Mouse (Mus musculus) urinary bladder, postnatal 10 days (tissue): ENCODE measurements around the gene Acss2.
A peak's percentile ranks its signal among the peaks of the same experiment; 100 is the strongest.
"Not testable (repeated sequence)": the region's sequence is repeated elsewhere in the genome, so short reads cannot be mapped to it uniquely, and the experiment has no call there.

Experiments used
- DNase-seq: peaks from one replicate; pipeline ENCODE4 v3.0.0; 2022; ENCODE audit warnings: low spot score

Acss2 gene

DNA sequence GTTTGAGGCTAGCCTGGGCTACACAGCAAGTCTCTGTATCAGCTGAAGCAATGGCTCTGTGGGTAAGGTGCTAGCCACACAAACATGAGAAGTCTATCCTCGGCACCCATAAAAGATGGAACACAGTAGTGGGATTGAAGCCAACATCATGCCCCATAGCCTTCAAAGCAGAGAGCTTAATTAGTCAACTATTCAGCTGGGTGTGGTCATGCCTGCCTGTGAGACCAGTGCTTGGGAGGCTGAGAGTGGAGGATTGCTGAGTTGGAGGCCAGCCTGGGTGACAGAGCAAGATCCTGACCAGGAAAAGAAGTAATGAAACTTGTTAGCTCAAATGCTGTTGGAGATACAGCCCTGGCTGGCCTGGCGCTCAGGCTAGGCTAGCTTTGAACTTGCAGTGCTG is 73.1 kb downstream of the Acss2 start:
- DNase-seq, result no peak

- DNase-seq, result no peak
Observed at GRCm38 (mm10) chr2:155591676-155592075, 73.9 kb downstream of the Acss2 start.

GRCm38 (mm10) chr2:155592137-155592853 is 74.5 kb downstream of the Acss2 start, which contains the start of gene Gss:
Gss (minus strand) TSS chr2:155592810.
- DNase-seq, result peak; percentile 99

DNA sequence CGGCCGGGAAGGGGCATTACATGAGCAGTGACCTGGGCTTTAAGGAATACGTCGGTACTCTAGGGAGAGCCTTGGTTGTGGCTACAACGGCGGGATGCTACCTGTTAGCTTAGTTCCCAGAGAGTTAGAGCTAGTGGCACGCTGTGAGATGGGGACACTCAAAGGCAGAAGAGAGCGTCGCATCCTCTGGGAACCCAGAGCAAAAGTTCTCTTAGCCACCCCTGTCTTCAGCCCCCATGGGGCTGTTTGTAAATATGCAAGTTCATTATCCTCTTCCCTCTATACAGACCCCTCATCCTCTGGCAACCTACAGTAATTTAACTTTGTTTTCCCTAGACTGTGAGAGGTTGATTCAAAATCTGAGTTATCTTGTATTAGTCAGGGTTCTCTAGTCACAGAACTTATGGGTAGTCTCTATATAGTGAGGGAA is 75.1 kb downstream of the Acss2 start:
- no peak for DNase-seq

DNA sequence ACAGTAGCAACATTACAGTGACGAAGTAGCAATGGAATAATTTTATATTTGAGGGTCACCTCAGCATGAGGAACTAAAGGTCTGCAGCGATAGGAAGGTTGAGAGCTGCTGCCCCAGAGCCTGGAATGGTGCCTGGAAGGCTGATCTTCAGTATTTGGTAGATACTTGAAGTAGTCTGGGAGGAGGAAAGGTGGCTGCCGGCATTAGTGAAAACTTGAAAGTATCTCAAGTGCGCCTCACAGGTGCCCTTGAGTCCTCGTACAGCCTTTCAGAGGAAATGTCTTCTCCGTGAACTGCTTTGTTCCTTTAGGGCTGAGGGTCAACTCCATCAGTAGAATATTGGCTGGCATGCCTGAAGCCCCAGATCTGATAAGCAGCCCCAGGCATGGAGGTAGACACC is 77.8 kb downstream of the Acss2 start:
- DNase-seq, result no peak

GRCm38 (mm10) chr2:155603707-155604106 is 86.0 kb downstream of the Acss2 start:
- no peak for DNase-seq

DNA sequence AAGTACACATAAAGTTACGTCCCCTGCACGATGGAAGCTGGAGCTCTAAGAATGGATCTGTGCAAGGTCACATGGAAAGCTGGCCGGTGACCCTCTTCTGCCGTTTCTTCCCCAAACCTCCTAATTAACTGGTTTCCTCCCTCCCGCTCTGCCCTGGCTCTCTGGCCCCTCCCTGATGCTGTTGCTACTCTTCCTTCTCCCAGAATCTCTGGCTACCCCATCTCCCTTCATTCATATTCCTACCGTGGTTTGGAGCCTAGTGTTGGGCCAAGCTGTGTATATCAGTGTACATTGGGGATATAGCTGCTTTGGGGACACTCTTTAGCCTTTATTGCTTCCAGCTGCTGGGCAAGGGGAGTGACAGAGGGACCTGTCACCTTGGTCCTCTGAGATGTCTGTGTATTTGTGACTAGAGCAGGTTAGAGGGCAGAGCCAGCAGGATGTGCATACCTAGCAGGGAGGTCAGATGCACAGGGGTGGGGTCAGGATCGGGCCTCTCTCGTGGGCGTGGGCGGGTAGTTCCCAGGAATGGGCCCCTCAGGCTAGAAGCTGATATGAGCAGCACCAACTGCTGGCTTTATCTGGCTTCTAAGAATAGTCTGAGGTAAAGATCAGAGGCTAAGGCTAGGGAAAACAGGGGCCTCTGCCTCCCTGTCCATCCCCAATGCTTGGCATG is 87.0 kb downstream of the Acss2 start:
- no peak for DNase-seq

- not testable (repeated sequence) for DNase-seq
Observed at GRCm38 (mm10) chr2:155605236-155605589, 87.5 kb downstream of the Acss2 start.

DNA sequence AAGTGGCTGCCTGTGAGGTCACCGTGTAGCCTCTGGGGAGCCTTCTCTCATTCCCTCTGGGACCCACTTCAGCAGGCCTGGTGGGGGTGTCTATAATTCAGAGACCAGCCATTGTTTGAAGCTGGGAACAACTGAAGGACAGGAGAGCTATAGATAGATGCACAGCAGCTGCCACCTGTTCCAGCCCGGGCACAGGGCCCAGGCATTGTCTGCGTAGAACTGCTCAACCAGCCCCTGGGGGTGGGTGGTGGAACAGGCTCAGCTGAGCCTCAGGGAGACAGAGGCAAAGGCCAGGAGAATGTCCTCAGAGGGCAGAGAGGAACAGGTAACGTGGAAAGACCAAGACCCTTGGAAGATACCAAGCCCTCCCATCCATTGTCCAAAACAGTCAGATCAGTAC is 88.6 kb downstream of the Acss2 start:
- DNase-seq, result no peak

DNA sequence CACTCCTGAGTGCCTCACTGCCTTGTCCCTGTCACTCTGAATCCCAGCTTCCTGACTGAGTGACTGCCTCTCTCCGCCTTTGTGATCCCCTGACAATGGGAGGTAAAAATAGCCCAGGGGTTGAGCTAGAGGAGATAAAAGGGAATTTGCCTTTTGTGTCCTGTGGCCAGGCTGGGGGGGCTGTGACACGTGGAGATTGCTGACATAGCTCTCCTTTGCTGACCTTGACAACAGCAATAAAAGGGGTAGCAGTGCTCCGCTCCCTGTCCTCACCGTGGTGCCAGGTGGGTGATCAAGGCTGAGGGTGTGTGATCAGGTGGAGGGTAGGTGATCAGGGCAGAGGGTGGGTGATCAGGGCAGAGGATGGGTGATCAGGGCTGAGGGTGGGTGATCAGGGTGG is 93.2 kb downstream of the Acss2 start, which contains the start of gene Myh7b:
TSS of gene Myh7b (plus strand) at position 235 of the 400 bp plus-strand sequence.
- no peak for DNase-seq

- no peak for DNase-seq
Observed at GRCm38 (mm10) chr2:155611834-155612550, 94.2 kb downstream of the Acss2 start.

- DNase-seq, result no peak
Observed at GRCm38 (mm10) chr2:155613326-155613755, 95.6 kb downstream of the Acss2 start.

- no peak for DNase-seq
Observed at GRCm38 (mm10) chr2:155613953-155614352, 96.2 kb downstream of the Acss2 start.

GRCm38 (mm10) chr2:155616971-155617370 is 99.2 kb downstream of the Acss2 start:
- no peak for DNase-seq

DNA sequence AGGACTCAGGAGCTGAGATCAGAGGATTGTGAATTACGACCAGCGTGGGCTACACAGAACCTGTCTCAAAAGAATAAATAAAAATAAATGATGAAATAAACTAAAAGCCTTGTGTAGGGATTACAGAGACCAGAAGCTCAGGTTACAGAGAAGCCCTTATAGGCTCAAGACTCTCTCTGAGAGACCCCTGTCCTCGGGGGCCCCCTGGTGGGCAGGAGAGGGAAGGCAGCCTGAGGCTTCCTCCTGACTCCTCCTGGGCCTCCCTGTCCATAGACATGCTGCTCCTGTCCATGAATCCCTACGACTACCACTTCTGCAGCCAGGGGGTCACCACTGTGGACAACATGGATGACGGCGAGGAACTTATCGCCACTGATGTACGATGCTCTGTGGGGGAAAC is 102.1 kb downstream of the Acss2 start:
- DNase-seq, result peak; percentile 67

GRCm38 (mm10) chr2:155622606-155623005 is 104.9 kb downstream of the Acss2 start:
- no peak for DNase-seq

DNA sequence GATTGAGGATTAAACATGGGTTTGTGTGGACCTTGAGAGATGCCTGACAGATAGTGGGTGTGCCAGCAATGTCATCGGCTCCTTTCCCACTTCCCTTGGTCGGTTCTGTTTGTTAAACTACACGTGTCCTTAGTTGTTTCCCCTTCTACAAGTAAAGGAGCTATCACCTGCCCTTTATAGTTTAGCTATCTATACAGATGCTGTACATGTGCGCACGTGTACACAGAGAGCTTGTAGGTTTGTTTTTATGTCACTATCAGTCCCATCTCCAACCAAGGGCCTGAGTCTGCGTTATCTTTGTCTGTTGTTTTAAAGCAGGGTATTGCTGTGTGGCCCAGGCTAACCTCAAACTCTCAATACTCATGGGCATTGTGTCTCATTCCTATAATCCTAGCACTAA is 106.2 kb downstream of the Acss2 start:
- DNase-seq, result no peak

- no peak for DNase-seq
Observed at GRCm38 (mm10) chr2:155624730-155625129, 107.0 kb downstream of the Acss2 start.

- no peak for DNase-seq
Observed at GRCm38 (mm10) chr2:155626277-155626676, 108.5 kb downstream of the Acss2 start.

DNA sequence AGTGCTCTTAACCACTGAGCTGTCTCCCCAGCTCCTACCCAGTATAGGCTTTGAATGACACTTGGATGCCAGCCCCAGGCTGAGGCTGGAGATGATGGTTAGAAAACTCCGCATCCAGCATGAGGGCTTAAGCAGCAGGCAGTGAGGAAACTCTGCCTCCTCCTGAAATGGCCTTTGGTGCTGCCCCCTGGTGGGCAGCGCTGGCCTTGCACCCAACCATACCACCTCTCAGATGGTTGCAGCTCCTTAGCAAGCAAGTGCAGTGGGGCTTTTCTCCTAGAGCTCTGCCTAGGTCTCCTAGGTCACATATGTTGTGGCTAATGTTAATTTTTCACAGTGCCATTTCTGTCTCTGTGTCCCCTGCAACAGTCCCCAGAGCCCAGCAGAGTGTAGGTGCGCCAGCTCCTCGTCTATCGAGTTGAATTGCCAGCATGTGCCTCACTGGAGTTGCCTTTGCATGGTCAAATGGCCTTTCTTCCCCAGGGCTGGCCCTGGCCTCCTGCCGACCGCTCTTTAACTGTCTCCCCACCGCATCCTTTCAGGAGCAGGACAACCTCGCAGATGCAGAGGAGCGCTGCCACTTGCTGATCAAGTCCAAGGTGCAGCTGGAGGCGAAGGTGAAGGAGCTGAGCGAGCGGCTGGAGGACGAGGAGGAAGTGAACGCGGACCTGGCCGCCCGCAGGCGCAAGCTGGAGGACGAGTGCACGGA is 109.4 kb downstream of the Acss2 start:
- no peak for DNase-seq

DNA sequence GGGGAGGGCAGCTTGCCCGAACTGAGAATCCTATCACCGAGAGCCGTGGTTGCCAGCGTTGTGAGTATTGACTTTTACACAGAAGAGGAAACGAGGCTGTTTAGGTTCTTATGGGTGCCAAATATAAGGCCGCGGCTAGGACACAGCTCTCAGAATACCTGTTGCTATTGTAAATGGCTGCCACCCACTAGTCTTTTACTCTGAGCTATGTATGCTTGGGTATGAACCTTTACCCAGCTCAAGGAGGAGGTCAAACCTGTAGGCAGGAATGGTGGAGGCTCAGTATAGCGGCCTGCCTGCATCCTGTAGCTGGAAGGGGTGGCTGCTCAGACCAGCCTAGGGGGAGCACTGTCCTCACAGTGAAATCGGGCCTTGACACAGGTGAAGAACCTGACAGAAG is 110.4 kb downstream of the Acss2 start:
- DNase-seq, result no peak

DNA sequence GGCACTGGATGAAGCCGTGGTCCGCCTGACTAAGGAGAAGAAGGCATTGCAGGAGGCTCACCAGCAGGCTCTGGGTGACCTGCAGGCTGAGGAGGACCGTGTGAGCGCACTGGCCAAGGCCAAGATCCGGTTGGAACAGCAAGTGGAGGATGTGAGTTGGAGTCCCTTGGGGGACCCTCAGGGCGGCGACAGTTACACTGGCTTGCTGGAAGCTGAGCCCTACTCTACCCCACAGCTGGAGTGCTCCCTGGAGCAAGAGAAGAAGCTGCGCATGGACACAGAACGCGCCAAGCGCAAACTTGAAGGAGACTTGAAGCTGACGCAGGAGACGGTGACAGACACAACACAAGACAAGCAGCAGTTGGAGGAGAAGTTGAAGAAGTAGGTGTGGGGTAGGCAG is 110.8 kb downstream of the Acss2 start:
- DNase-seq, result no peak
